Mouse (Mus musculus): Measurements from ENCODE around the gene Nedd4.

DNA sequence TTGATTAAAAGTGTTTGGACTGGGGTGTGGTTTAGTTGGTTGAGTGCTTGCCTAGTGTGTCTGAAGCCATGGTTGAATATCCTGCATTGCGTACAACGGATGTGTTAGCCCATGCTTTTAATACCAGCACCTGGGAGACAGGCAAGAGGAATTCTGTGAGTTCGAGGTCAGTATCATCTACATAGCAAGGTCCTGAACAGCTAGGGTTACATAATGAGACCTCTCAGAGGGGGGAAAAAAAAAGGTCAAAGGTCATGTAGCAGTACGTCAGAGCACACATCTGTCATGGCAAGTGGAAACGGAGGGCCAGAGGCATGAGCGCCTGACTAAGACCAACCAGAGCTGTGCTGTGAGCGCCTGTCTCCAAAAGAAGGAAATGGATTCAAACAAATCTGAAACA lies 3.4 kb downstream of the Nedd4 start:
- no peak for TF ChIP-seq CTCF (IDR thresholded peaks at IDR 0.05; ENCODE audit: borderline replicate concordance, insufficient read depth, low read length)
- no peak for TF ChIP-seq POLR2A (IDR thresholded peaks at IDR 0.05; ENCODE audit: low read depth, low read length)
